Mouse (Mus musculus): Measurements from ENCODE around the gene Gm11172. TPM values are rescaled to one million over a fixed set of nuclear protein-coding genes. Genes with fewer than 3 reads are reported as not detected.
"Not testable (repeated sequence)": the region's sequence is repeated elsewhere in the genome, so short reads cannot be mapped to it uniquely, and the experiment has no call there.

Gm11172 gene
- polyA plus RNA-seq, 1 experiment from 2014 or later, result not detected

DNA sequence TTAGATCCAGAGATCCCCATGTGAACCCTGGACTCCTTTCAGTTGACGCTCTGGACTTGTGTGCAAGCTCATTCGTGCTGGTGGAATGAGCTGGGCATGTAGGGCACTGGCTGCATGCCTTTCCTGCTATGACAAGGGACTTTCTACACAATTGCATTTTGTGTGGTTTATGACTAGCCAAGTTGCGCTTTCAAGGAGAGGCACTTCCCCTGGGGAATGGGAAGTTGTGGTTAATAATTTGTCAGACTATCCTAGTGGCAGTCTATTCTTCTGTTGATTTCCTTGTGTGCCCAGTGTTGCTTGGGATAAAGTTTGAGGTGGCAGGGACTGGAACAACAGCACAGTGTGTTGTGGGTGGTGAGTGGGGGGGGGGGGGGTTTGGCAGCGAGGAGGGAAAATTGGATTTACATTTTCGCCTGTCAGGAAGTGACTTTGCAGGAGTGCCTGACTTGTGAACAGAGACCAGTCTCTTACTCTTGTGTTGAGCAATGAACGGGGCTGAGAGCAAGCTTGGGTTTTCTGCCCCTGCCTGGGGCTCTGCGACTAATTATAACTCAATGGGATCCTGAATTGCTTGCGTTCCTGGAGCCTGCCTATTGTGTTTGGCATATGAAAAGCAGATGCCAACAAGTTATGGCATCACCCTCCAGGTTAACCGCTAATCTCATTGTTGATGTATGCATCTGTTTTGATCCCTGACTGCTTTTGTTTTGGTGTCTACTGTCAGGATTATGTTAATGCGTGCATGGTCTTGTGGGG lies 26.0 kb downstream of the Gm11172 start:
- peaks cover 38% of the 10 kb centered on the region for H3K4me1 ChIP-seq
- H3K9me3 ChIP-seq, result no peaks in the 10 kb centered on the region
- no peak overlapping the region for H3K4me2 ChIP-seq
- whole genome bisulfite sequencing, result 55% methylated on average over 10 of the region's 10 CpGs
- H3K4me3 ChIP-seq (replicated peaks), result no peak overlapping the region
- no peak for ATAC-seq (ENCODE audit: low FRiP score)
- no peak overlapping the region for H3K27ac ChIP-seq
- H3K9ac ChIP-seq, result no peak overlapping the region
- H3K36me3 ChIP-seq (replicated peaks), result 0 out of 2 replicates have a peak, but pooled peaks cover 11% of the 10 kb centered on the region
- peaks cover 5% of the 10 kb centered on the region for H3K27me3 ChIP-seq

DNA sequence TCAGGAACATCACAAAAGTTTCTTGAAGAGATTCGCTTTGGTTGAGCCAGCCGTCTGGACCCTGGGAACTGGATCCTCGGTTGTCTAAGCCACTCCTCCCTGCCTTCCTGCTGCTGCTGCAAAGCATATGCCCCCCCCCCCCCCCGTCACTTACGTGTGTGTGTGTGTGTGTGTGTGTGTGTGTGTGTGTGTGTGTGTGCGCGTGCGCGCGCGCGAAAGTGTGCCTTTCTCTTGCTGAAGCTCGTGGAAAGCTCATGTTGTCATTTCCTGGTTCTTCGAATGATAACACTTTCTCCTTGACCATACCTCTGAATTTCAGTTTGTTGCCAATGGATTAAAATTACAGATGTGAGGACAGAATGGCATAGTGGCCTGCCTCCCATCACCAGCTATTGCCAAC lies 27.3 kb downstream of the Gm11172 start:
- no peaks in the 10 kb centered on the region for H3K27me3 ChIP-seq
- H3K27ac ChIP-seq, result no peak overlapping the region
- no peak overlapping the region for H3K4me2 ChIP-seq
- H3K9ac ChIP-seq, result no peak overlapping the region
- no peaks in the 10 kb centered on the region for H3K9me3 ChIP-seq
- ATAC-seq (ENCODE audit: low FRiP score), result no peak
- 0 out of 2 replicates have a peak, but pooled peaks cover 11% of the 10 kb centered on the region for H3K36me3 ChIP-seq (replicated peaks)
- no peak overlapping the region for H3K4me3 ChIP-seq (replicated peaks)
- WGBS, result 88% methylated on average over 8 of the region's 14 CpGs
- H3K4me1 ChIP-seq, result peaks cover 40% of the 10 kb centered on the region

DNA sequence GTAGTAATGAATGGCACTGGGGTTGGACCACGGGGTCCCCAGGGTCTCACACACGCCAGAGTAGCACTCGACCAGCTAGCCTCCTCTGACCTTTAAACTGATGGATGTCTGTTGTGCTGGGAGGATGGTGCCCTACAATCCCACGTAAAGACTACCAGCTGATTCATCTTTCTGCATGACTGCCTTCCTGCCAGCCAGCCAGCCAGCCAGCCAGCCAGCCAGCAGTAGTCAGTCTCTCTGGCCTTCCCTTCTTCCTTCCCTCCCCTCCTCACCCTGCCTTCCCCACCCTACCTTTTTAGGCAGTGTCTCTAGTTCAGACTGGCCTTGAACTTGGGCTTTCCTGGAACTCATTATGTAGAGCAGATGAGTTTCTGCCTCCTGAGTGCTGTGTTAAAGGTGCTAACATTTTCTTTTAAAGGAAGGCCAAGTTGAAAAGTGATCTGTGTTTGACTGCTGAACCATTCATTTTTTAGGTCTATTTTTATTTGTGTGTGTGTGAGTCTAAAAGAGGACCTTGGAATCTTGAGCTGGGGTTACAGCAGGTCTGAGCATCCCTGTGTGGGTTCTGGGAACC lies 29.7 kb downstream of the Gm11172 start:
- no peaks in the 10 kb centered on the region for H3K27me3 ChIP-seq
- no peak overlapping the region for H3K4me2 ChIP-seq
- no peak overlapping the region for H3K9ac ChIP-seq
- 0 out of 2 replicates have a peak, but pooled peaks cover 11% of the 10 kb centered on the region for H3K36me3 ChIP-seq (replicated peaks)
- H3K9me3 ChIP-seq, result no peaks in the 10 kb centered on the region
- H3K4me1 ChIP-seq, result peaks cover 26% of the 10 kb centered on the region
- WGBS, result 72% methylated on average over 4 of the region's 4 CpGs
- ATAC-seq (ENCODE audit: low FRiP score), result no peak
- no peak overlapping the region for H3K4me3 ChIP-seq (replicated peaks)
- no peak overlapping the region for H3K27ac ChIP-seq

DNA sequence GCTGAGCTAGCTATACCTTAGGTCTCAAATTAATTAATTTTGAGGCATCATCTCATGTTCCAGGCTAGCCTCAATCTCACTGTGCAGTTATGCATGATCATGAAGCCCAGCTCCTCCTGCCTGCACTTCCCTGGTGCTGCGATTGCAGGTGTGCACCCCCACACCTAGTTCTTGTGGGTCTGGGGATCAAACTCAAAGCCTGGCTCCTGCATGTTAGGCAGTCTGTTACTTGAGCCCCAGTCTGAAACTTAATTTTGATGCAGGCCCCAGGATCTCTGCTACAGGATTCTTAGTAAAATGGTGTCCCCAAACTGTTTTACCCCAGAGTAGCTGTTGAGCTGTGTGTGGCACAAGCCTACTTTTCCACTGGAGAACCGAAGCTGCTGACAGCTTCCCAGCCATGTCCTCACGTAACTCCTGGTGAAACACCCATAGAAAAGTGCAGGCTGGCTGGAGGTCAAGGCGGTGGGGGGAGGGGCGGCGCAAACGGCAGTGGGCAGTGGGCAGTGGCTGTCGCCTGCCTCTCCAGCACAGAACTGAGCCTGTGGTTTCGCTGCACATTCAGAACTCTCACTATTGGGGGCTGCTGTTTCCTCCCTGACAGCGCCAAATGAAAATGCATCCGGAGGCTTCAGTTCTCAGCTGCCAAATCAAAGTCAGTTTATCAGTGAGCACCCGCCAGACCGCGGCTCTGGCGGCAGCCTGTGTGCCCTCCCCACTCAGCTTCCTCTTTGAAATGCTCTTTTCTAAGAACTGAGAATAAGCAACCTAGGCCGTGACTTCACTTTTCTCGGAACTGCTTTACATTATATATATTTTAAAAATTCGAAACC lies 31.0 kb downstream of the Gm11172 start:
- no peaks in the 10 kb centered on the region for H3K27me3 ChIP-seq
- 0 out of 2 replicates have a peak, but pooled peaks cover 11% of the 10 kb centered on the region for H3K36me3 ChIP-seq (replicated peaks)
- peaks cover 13% of the 10 kb centered on the region for H3K4me1 ChIP-seq
- ATAC-seq (ENCODE audit: low FRiP score), result no peak
- H3K9me3 ChIP-seq, result no peaks in the 10 kb centered on the region
- no peak overlapping the region for H3K27ac ChIP-seq
- H3K9ac ChIP-seq, result peak overlapping the region; percentile 7; the same call in 1 of the 2 replicates
- 35% methylated on average over 18 of the region's 18 CpGs for WGBS
- peak overlapping the region; percentile 31; the same call in 1 of the 2 replicates for H3K4me2 ChIP-seq
- no peak overlapping the region for H3K4me3 ChIP-seq (replicated peaks)

DNA sequence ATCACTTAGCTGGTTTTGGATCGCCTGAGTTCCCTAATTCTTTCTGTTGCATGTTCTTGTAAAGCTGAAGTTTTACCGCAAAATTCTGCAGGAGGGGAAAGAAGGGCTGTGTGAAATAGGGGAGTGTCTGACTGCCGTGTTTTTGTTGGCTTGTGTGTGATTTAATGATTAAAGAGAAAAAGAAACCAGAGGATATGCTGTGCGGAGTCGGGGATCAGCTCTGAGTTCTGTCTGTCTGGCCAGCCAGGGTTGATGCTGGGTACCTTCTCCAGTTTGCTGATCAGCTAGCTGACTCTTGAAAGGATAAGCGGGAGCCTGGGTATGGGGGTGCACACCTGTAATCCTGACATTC lies 31.6 kb downstream of the Gm11172 start:
- Histone ChIP-seq H3K4me1 (peaks cover 10% of the 10 kb centered on the region), H3K4me3 (replicated peaks) (no peak overlapping the region), H3K4me2 (no peak overlapping the region), H3K36me3 (replicated peaks) (0 out of 2 replicates have a peak, but pooled peaks cover 11% of the 10 kb centered on the region), H3K27me3 (no peaks in the 10 kb centered on the region), H3K9me3 (no peaks in the 10 kb centered on the region), H3K27ac (no peak overlapping the region), H3K9ac (no peak overlapping the region)
- WGBS, result 84% methylated on average over 6 of the region's 6 CpGs
- no peak for ATAC-seq (ENCODE audit: low FRiP score)

DNA sequence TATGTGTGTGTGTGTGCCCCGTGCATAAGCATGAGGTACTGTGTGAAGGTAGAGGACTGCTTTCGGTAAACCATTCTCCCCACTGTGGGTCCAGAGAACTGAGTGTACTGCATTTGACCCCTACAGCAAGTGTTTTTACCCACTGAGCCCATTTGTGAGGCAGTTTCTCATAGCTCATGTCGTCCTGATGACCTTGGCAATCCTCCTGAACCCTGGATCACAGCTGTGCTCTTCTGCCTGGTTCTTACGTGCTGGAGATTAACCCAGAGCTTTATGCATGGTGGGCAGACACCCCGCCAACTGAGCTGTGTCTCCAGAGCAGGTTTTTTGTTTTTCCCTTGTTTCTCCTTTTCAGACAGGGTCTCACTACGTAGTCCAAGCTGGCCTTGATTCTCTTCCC lies 33.2 kb downstream of the Gm11172 start:
- no peaks in the 10 kb centered on the region for H3K9me3 ChIP-seq
- H3K27me3 ChIP-seq, result no peaks in the 10 kb centered on the region
- no peak overlapping the region for H3K4me3 ChIP-seq (replicated peaks)
- ATAC-seq (ENCODE audit: low FRiP score), result no peak
- peaks cover 13% of the 10 kb centered on the region for H3K4me1 ChIP-seq
- 0 out of 2 replicates have a peak, but pooled peaks cover 6% of the 10 kb centered on the region for H3K36me3 ChIP-seq (replicated peaks)
- no peak overlapping the region for H3K9ac ChIP-seq
- WGBS, result 89% methylated on average over 6 of the region's 6 CpGs
- H3K4me2 ChIP-seq, result no peak overlapping the region
- H3K27ac ChIP-seq, result no peak overlapping the region

DNA sequence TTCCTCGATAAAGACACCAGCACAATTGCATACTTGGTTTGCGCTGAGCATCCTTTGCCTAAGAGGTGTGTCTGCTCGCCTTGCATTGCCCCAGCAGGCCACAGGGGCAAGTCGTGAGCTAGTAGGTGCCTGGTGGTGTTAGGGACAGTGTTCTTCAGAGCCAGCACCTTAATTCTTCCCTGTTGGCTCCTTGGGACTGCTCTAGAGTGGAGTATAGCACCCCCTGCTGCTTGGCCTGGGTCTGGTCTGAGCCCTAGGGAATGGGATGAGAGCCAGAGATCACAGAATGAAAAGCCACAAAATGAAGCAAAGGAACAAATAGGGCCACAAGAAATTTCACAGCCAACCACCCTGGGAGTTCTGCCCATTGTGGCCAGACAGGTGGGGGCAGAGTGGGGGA lies 33.8 kb downstream of the Gm11172 start:
- H3K4me1 ChIP-seq, result peaks cover 18% of the 10 kb centered on the region
- no peak overlapping the region for H3K4me2 ChIP-seq
- H3K9ac ChIP-seq, result no peak overlapping the region
- 0 out of 2 replicates have a peak, but pooled peaks cover 2% of the 10 kb centered on the region for H3K36me3 ChIP-seq (replicated peaks)
- ATAC-seq (ENCODE audit: low FRiP score), result no peak
- WGBS, result 52% methylated on average over 4 of the region's 4 CpGs
- H3K9me3 ChIP-seq, result no peaks in the 10 kb centered on the region
- no peak overlapping the region for H3K4me3 ChIP-seq (replicated peaks)
- H3K27ac ChIP-seq, result no peak overlapping the region
- no peaks in the 10 kb centered on the region for H3K27me3 ChIP-seq

DNA sequence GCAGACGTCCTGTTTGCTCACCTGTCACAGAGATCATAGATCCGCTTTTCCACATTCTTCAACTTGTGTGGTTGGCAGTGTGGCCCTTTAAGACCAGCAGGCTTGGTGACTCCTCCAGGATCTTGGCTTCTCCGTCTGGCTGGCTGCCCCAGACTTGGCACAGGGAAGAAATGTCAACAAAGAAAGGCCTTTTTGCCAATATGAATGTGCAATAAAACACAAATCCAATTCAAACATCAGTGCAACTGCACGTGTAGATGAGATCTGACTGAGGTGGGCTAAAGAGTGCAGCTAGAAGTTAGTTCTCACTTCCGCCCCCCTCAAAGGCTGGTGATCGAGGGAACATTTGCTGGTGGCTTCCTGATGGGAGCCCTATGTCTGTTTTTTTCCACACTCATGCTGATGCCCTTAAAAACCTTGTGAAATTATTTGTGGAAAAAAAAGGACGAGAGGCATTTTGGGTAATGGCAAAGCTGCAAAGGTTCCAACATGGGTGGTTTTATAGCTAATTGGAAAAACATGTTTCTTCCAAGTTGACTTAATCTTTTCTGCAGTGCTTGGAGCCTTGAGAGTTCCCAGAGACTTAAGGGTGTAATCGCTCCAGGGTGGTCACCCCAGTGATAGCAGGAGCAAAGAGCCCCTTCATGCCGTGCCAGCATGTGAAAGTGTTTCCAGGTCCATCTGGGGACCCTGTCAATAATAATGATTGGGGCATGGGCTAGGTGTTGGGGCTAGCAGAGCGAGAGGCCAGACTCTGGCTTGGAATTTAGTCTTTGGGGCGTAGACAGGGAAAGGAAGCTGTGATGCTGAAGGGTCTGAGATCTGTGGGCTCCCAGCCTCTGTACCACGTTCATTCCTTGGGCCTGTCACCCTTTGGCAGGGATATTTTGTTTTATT lies 37.5 kb downstream of the Gm11172 start:
- Histone ChIP-seq H3K27me3 (no peaks in the 10 kb centered on the region), H3K4me2 (no peak overlapping the region), H3K9ac (no peak overlapping the region), H3K4me1 (peaks cover 7% of the 10 kb centered on the region; the same call in 1 of the 2 replicates), H3K36me3 (replicated peaks) (no peaks in the 10 kb centered on the region), H3K9me3 (no peaks in the 10 kb centered on the region), H3K4me3 (replicated peaks) (no peak overlapping the region), H3K27ac (no peak overlapping the region)
- 79% methylated on average over 12 of the region's 12 CpGs for WGBS
- no peak for ATAC-seq (ENCODE audit: low FRiP score)

DNA sequence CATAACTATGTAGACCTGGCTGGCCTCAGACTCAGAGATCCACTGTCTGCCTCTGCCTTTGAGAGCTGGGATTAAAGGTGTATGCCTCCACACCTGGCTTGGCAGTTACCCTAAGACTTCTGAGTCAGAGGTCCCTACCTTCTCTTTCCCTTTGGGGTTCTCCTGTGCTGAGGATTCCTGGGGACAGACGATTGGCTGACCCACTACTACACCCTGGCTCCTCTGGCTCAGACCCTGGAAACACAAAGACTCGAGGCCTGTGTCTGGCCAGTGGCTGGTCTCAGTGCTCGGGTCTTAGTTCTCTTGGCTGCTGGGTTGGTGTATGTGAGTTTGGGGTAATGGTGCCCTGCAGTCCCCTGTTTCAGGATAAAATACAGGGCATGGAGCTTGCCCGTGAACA lies 38.2 kb downstream of the Gm11172 start:
- 53% methylated on average over 4 of the region's 4 CpGs for WGBS
- peaks cover 7% of the 10 kb centered on the region; the same call in 1 of the 2 replicates for H3K4me1 ChIP-seq
- H3K9me3 ChIP-seq, result no peaks in the 10 kb centered on the region
- no peaks in the 10 kb centered on the region for H3K36me3 ChIP-seq (replicated peaks)
- H3K9ac ChIP-seq, result no peak overlapping the region
- ATAC-seq (ENCODE audit: low FRiP score), result no peak
- H3K4me3 ChIP-seq (replicated peaks), result no peak overlapping the region
- H3K4me2 ChIP-seq, result no peak overlapping the region
- no peaks in the 10 kb centered on the region for H3K27me3 ChIP-seq
- H3K27ac ChIP-seq, result no peak overlapping the region

DNA sequence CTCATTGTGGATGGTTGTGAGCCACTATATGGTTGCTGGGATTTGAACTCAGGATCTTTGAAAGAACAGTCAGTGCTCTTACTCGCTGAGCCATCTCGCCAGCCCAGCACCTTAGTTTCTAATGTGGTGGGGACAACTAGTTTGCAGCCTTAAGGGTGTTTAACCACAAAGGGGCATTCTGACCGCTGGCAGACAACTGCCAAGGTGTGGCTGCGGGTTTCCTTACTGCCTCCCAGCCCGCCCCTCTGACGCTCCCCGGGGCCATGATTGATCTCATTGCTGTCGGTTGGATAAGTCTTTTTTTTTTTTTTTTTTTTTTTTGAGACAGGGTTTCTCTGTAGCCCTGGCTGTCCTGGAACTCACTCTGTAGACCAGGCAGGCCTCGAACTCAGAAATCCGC lies 39.5 kb downstream of the Gm11172 start:
- 95% methylated on average over 10 of the region's 10 CpGs for WGBS

DNA sequence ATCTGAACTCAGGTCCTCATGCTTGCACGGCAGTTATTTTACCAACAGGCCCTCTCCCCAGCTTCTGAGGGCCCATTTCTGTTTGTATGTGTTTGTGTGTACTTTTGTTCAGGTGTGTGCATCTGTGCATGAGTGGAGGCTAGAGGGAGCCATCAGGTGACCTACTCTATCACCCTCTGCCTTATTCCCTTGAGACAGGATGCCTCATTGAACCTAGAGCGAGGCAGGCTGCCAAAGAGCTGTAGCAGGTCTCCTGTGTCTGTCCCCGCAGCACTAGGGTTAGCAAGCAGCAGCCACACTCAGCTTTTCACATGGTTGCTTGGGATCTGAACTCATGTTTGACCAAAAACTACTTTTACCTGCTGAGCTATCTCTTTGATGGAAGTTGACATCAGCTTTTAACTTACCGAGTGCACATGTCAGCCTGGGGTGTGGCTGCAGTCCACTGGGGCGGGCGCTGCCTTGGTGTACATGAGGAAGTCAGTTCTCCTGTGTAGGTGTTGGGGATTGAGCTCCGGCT lies 47.1 kb downstream of the Gm11172 start:
- Histone ChIP-seq H3K27ac (no peak overlapping the region), H3K27me3 (no peaks in the 10 kb centered on the region), H3K36me3 (replicated peaks) (no peaks in the 10 kb centered on the region; the same call in 1 of the 2 replicates), H3K4me1 (no peaks in the 10 kb centered on the region), H3K4me3 (replicated peaks) (no peak overlapping the region), H3K4me2 (no peak overlapping the region), H3K9ac (no peak overlapping the region), H3K9me3 (no peaks in the 10 kb centered on the region)
- WGBS, result 92% methylated on average over 7 of the region's 7 CpGs
- no peak for ATAC-seq (ENCODE audit: low FRiP score)

More for the DNA sequence above, 39.5 kb downstream of the Gm11172 start:
- H3K9me3 ChIP-seq; H3K4me3 ChIP-seq (replicated peaks); ATAC-seq (ENCODE audit: low FRiP score); H3K36me3 ChIP-seq (replicated peaks); H3K9ac ChIP-seq; H3K27ac ChIP-seq; H3K4me1 ChIP-seq; H3K4me2 ChIP-seq; H3K27me3 ChIP-seq: not testable (repeated sequence)
